Mouse (Mus musculus): ENCODE measurements at regions not wholly inside any gene's neighbourhood (a gene's known extent, or its start where the extent isn't known, plus 50 kb on each side); places are given as distances from the start of the nearest gene placed in this dataset.
A peak's percentile ranks its signal among the peaks of the same experiment; 100 is the strongest.

DNA sequence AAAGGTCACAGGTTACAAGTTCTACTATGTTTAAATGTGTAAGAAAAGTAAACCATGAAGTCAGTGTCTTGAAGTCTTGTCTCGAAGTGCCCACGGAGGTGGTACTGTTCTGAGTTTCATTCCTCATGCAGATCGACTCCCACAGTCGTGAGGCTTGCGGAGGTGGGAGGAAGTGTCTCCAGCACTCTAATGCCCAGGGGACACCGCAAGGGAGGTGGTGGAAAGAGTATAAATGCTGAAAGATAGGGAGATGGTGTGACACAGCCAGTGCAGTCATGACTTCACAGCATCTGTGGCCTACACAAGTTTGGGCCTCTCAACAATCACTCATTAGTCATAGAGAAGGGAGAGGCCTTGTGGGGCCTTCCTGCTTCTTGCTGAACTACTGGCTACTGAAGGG is 112.8 kb upstream of the Adra1d start:
- no peak for DNase-seq (ENCODE audit: extremely low spot score, low spot score)

- DNase-seq (ENCODE audit: extremely low spot score, low spot score) = no peak
Measured at GRCm38 (mm10) chr2:131673351-131673750, 111.3 kb upstream of the Adra1d start.

- DNase-seq (ENCODE audit: extremely low spot score, low spot score) = no peak
Measured at GRCm38 (mm10) chr2:131672646-131673045, 110.6 kb upstream of the Adra1d start.

DNA sequence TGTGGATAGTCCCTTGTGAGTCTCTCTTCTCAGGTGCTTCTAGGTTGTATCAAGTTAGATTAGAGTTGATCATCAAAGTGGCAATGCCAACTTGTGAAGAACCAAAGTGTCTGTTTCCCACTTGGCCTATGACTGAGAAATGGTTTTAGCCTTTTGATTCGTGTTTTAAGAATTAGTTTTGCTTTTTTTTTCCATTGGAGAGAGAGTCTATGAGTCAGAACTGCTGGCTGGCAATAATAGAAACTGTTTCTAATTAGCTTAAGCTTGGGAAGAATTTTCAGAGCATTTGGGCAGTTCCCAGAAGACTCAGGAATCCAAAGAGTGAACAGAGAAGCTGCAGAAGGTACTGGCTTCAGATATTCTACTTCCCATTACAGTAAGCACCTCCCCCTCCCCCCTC is 110.1 kb upstream of the Adra1d start:
- no peak for DNase-seq (ENCODE audit: extremely low spot score, low spot score)

DNA sequence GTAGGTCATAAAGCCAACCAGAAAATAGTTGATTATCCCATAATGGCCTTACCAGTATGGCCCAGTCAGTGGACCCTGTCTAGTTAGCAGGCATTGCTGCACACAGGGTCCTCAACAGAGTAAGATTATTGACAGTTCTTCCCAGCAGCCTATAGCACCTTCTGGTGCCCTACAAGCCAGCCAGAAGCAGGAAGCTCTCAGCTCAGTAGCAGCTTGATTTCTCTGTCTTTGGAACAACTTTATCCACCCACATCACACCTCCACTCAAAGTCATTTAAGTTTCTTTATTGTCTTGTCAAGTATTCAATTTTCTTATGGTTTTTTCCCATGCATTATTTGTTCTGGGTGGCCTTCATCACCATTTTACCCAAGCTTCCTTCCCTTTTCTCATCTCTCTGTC is 108.8 kb upstream of the Adra1d start:
- DNase-seq (ENCODE audit: extremely low spot score, low spot score) = no peak

GRCm38 (mm10) chr2:131667874-131668273 is 105.8 kb upstream of the Adra1d start:
- no peak for DNase-seq (ENCODE audit: extremely low spot score, low spot score)

DNA sequence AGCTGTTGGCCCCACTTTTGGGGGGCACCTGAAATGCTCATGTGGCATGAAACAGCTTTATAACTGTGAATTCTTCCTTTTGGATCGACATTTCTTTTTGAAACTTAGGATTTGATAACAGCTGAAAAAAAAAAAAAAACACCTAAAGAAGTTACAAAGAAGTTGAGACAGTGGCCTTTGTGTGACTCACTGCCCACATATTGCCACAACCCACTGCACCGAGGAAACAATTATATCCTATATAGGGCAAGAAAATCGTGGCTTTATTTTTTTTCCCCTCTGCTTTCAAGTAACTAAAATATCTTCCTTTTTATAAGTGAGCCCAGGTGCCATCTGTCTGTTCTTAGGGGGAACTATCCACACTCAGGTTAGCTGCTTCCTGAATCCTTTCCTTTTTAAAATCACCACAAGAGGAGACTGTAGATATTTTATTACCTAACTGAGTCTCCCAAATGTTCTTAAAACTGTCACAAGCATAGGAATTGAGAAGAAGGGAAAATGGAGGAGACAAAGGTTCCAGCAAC is 104.8 kb upstream of the Adra1d start:
- DNase-seq (ENCODE audit: extremely low spot score, low spot score) = no peak

DNA sequence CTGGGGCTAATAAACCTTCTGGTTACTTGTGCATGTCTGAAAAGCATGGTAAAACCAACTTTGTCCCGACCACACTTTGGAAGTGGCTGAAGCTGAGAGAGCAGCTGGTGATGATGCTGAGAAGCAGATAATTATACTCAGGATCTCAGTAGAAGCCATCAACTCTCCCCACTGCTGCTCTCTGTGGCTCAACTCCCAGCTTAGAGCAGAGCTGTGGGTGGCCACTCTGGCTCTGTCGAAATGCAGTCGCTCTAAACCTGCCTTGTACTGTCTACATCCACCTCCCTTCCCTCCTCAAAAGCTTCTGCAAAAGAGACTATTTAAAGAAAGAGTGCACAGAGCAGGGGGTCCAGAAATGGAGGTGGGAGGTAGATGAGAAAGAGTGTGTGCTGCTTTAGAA is 102.5 kb upstream of the Adra1d start:
- no peak for DNase-seq (ENCODE audit: extremely low spot score, low spot score)

DNA sequence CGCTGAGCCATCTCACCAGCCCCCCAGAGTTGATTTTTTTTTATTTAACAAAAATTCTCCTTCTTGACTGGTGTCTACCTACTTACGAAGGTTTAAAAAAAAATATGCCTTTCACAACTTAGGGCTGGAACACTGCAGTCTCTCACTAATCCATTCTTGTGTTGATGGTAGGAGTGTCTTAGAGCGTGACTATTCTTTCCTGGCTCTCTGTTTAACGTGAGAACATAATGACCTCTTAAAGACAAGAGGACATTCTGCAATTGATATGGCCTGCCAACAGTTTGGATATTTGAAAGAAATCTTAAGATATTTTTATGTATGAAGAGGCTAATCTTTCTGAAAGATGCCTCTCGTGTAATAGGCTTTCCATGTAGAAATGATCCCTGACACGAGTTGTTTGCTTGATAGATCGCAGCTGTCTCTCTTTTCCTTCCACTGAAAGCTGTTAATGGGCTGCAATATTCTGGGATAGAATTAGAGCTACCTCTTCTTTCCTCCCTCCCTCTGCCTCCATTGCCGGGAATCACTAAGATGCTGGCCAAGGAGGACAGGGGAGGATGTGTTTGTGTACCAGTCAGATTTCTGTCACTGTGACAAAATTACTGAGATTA is 101.2 kb upstream of the Adra1d start:
- no peak for DNase-seq (ENCODE audit: extremely low spot score, low spot score)

- peak; percentile 31 for DNase-seq (ENCODE audit: extremely low spot score, low spot score)
Measured at GRCm38 (mm10) chr2:131652197-131652596, 90.1 kb upstream of the Adra1d start.

- no peak for DNase-seq (ENCODE audit: extremely low spot score, low spot score)
Measured at GRCm38 (mm10) chr2:131650611-131651153, 88.6 kb upstream of the Adra1d start.

GRCm38 (mm10) chr2:131644166-131644858 is 82.2 kb upstream of the Adra1d start:
- DNase-seq (ENCODE audit: extremely low spot score, low spot score) = no peak

- no peak for DNase-seq (ENCODE audit: extremely low spot score, low spot score)
Measured at GRCm38 (mm10) chr2:131642456-131642855, 80.4 kb upstream of the Adra1d start.

GRCm38 (mm10) chr2:131638996-131639605 is 77.0 kb upstream of the Adra1d start:
- DNase-seq (ENCODE audit: extremely low spot score, low spot score) = no peak

- DNase-seq (ENCODE audit: extremely low spot score, low spot score) = no peak
Measured at GRCm38 (mm10) chr2:131635791-131636190, 73.7 kb upstream of the Adra1d start.

GRCm38 (mm10) chr2:131617916-131618315 is 55.8 kb upstream of the Adra1d start:
- no peak for DNase-seq (ENCODE audit: extremely low spot score, low spot score)

DNA sequence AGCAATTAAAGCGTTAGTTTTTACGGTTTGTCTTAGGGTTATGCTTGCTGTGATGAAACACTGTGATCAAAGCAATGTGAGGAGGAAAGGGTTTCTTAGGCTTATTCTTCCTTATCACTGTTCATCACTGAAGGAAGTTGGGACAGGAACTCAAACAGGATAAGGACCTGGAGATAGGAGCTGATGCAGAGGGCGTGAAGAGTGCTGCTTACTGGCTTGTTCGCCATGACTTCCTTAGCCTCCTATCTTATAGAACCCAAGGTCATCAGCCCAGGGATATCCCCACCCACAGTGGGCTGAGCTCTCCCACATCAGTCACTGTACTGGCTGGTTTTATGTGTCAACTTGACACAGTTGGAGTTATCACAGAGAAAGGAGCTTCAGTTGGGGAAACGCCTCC is 50.4 kb upstream of the Adra1d start:
- no peak for DNase-seq (ENCODE audit: extremely low spot score, low spot score)
